Mouse (Mus musculus) thymus, postnatal 36 days (tissue): ENCODE results near the gene Vps18.

ENCODE experiments used
- DNase-seq, 2 experiments: peaks; one replicate each; pipeline ENCODE4 v3.0.0; 2022; ENCODE audit warnings: mixed read lengths in 2 of 2

Gene Vps18

GRCm38 (mm10) chr2:119292852-119293251 lies 4.3 kb downstream of the Vps18 start:
- no peak for DNase-seq

DNA sequence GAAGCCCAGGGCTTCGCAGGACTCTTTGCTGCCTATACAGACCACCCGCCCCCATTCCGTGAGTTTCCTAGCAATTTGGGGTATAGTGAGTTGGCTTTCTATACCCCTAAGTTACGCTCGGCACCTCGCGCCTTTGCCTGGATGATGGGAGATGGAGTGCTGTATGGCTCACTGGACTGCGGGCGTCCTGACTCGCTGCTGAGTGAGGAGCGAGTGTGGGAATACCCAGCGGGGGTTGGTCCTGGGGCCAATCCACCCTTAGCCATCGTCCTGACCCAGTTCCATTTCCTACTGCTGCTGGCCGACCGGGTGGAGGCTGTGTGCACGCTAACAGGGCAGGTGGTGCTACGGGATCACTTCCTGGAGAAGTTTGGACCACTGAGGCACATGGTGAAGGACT lies 4.8 kb downstream of the Vps18 start:
- DNase-seq: no peak

- no peak for DNase-seq
Observed at GRCm38 (mm10) chr2:119293776-119294390, 5.3 kb downstream of the Vps18 start.

- no peak for DNase-seq
Observed at GRCm38 (mm10) chr2:119294411-119294810, 5.9 kb downstream of the Vps18 start.

GRCm38 (mm10) chr2:119296756-119297155 lies 8.2 kb downstream of the Vps18 start:
- no peak for DNase-seq

DNA sequence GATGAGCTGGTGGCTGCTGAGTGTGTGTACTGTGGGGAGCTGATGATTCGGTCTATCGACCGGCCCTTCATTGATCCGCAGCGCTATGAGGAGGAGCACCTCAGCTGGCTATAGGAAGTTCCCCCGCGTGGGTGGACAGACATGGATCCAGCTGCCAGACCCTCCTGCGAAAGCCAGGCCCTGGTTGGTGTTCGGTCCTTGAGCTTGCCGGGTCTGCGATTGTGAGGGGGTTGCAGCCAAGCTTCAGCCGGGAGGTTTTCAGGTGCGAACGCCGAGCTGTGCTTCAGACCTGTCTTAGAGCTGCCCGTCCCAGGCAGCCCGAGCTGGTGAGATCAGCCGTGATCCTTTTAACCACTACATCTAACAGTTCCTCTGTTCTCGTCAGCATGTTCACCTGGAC lies 9.0 kb downstream of the Vps18 start:
- DNase-seq: no peak

DNA sequence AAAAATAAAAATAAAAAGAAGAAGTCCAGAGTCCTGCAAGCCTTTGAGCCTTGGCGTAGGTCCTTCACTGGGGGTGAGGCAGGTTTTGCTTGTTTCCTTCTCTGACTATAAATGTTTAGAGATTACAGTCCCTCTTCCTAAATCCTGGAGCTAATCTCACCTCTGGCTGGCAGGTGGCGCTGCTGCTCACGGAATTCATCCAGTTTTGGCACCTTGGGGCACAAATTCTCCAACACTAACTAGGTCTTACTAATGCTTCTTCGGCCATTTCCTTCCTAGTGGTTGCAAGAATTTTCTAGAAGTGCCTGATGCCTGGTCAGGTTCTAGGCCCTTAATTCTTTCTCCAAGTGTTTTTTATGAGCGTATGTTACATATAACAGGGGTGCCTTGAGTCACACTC lies 9.8 kb downstream of the Vps18 start:
- peak; percentile 65 to 68 for DNase-seq

- no peak for DNase-seq
Observed at GRCm38 (mm10) chr2:119298839-119299238, 10.3 kb downstream of the Vps18 start.

GRCm38 (mm10) chr2:119299981-119300818 lies 11.7 kb downstream of the Vps18 start:
- DNase-seq: peak; percentile 88 to 91

DNA sequence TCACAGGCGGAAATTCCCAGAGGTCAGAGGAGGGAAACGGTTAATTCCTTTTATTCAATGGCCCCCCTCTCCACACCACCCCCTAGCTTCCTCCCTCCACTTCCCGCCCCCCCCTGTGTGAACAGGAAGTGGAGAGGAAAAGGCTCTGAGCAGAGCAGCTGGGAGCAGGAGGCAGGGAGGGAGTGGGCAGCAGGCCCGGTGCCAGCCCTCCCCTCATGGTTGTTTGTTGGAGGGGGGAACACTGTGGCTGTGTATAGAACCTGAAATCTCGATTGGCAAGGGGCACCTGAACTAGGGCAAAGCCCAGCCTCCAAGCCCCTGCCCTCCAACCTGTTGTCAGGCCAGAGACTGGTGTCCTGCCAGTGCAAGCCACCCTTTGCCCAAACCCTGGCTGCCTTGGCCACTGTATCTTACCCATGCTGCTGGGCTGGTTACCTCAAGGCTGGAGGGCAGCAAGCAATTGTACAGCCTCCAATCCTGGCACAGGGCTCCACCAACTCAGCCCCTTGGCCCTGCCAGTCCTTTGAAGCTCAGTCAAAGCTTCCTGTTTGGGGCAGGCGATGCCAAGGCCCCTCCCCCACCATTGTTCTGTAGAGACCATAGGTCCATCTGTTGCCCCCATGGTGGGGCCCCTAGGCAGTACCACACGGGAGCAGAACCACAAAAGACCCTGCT lies 12.4 kb downstream of the Vps18 start:
- peak; percentile 66 to 78 for DNase-seq

DNA sequence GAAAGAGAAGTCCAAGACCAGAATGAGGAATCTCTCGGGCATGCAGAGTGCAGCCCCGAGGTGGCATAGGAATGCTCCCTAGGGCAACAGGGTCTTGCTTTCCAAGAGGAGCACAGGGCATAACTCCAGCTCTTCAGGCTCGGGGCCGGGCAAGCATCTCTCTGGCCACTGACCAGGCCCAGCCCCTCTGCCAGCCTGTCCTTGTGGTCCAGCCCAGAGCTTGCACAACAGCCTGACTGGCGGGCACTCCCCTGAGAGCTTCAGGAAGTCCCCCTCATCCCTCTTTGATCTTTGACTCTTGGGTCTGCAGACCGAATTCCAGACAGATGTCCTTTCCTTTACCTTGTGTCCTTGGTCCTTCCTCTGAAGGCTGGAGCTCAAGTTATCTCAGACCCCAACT lies 14.3 kb downstream of the Vps18 start:
- DNase-seq: no peak

GRCm38 (mm10) chr2:119304391-119304790 lies 15.9 kb downstream of the Vps18 start:
- DNase-seq: no peak

GRCm38 (mm10) chr2:119304798-119305208 lies 16.3 kb downstream of the Vps18 start:
- DNase-seq: no peak

DNA sequence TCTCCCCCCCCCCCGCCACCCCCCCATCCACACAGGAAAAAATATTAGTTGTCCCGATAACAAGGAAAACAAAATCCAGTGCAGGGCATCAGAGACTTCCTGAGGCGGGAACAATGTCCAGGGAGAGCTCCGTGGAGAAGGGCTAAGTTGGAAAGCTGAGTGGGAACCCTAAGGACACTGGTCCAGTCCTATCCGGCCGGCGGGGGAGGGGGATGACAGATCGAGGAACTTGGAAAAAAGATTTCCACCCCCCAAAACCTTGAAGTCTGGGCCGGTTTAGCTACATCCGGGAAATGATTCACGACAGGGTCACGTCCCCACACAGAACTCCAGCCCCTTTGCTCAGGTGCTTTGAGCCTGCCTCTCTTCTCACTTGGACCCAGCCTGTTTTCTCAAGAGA lies 23.0 kb downstream of the Vps18 start:
- DNase-seq: no peak

- DNase-seq: no peak
Observed at GRCm38 (mm10) chr2:119312380-119312958, 23.9 kb downstream of the Vps18 start.

DNA sequence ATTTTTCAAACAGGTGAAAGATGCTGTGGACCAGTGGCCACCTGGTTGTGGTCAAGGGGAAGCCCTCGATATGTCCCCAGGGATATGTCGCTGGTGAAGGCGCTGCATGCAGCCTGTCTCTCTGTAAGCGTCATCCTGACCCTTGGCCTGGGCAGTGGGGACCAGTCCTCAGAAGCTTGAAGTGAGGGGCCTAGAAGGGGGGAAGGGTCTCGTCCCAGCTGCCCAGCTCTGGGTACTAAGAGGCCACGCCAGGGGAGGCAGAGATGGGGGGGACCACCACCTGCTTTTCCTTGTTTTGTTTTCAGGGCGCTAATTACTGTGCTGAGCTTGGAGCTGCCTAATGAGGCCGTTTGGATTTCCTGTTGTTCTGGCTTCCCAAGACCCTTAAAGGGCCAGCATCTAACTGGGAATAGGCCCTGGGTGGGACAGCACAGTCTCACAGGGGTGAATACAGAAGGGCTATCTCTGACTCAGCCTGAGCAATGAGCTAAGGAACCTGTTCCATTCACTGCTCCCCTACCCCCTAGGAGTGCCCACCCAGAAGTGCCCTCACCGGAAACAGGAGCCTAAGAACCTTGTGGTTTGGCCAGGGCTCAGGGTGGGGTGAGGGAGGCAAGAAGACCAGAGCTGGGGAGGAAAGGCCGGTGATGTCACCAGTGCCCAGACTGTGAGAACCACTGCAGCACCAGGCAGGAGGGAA lies 25.4 kb downstream of the Vps18 start:
- no peak for DNase-seq

- DNase-seq: no peak
Observed at GRCm38 (mm10) chr2:119314742-119315310, 26.3 kb downstream of the Vps18 start.

- DNase-seq: no peak
Observed at GRCm38 (mm10) chr2:119318043-119318710, 29.6 kb downstream of the Vps18 start.

DNA sequence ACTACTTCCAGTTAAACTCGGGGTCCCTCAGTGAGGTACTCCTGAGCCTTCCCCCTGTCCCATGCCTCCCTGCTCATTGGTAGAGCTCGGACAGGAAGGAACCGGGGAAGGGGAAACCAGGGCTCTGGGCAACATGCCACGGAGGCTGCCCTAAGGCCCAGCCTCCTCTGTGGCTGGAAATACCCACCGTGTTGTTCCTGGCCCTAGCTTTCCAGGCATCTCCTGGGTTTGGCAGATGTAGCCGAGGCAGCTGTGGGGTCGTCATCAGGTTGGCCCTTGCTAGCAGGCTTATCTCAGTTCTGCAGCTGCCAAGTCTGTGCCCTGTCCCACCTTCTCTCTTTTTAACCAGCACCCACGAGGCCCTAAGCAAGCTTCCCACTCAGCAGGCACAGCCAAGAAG lies 32.0 kb downstream of the Vps18 start:
- no peak for DNase-seq

GRCm38 (mm10) chr2:119321771-119322586 lies 33.4 kb downstream of the Vps18 start:
- no peak for DNase-seq
